Mouse (Mus musculus) CH12.LX (cell line): ENCODE measurements around the gene Csnk1g2.

Experiments
- CTCF ChIP-seq, 2 experiments: IDR thresholded peaks in 1 of 2; conservative IDR thresholded peaks in 1 of 2; 2 replicates each; pipeline ENCODE4 v1.5.1; 2011 to 2012; ENCODE audit warnings: low read depth in 2 of 2, low read length in 2 of 2, improper control_type of control experiment in 1 of 2, inconsistent platforms in 1 of 2, mild to moderate bottlenecking in 1 of 2, moderate library complexity in 1 of 2
- EP300 ChIP-seq: IDR thresholded peaks from 2 replicates; pipeline ENCODE4 v1.6.1; 2011; ENCODE audit warnings: low read length, improper control_type of control experiment
- HCFC1 ChIP-seq: IDR thresholded peaks from 2 replicates; pipeline ENCODE4 v1.6.1; 2012; ENCODE audit warnings: low read depth, mild to moderate bottlenecking, inconsistent platforms, low read length, improper control_type of control experiment
- MAX ChIP-seq: IDR thresholded peaks from 2 replicates; pipeline ENCODE4 v1.6.1; 2011; ENCODE audit warnings: low read length, improper control_type of control experiment
- POLR2A ChIP-seq: IDR thresholded peaks from 2 replicates; pipeline ENCODE4 v1.6.1; 2011; ENCODE audit warnings: low read depth, mild to moderate bottlenecking, improper control_type of control experiment, low read length
- POLR2AphosphoS2 ChIP-seq: IDR thresholded peaks from 2 replicates; pipeline ENCODE4 v1.6.1; 2011; ENCODE audit warnings: low read depth, low read length, improper control_type of control experiment
- SIN3A ChIP-seq: IDR thresholded peaks from 2 replicates; pipeline ENCODE4 v1.6.1; 2012; ENCODE audit warnings: low read length, improper control_type of control experiment, inconsistent platforms
- SMC3 ChIP-seq: IDR thresholded peaks from 2 replicates; pipeline ENCODE4 v1.6.1; 2011; ENCODE audit warnings: low read depth, low read length, improper control_type of control experiment
- UBTF ChIP-seq: IDR thresholded peaks from 2 replicates; pipeline ENCODE4 v1.6.1; 2012; ENCODE audit warnings: low read depth, mild to moderate bottlenecking, inconsistent platforms, low read length, improper control_type of control experiment, moderate library complexity
- ZMIZ1 ChIP-seq: IDR thresholded peaks from 2 replicates; pipeline ENCODE4 v1.6.1; 2012; ENCODE audit warnings: low read depth, mild to moderate bottlenecking, inconsistent platforms, low read length, improper control_type of control experiment

- no peak for TF ChIP-seq CTCF (conservative IDR thresholded peaks at IDR 0.05 in 1 of 2, IDR thresholded peaks at IDR 0.05 in 1 of 2; ENCODE audit: low read depth in 2 of 2, low read length in 2 of 2)
- no peak for TF ChIP-seq POLR2A
- TF ChIP-seq POLR2AphosphoS2 = no peak
- TF ChIP-seq UBTF = no peak
- no peak for TF ChIP-seq EP300
- no peak for TF ChIP-seq ZMIZ1
- no peak for TF ChIP-seq SMC3
- TF ChIP-seq HCFC1 = no peak
- no peak for TF ChIP-seq MAX
- no peak for TF ChIP-seq SIN3A
Observed at GRCm38 (mm10) chr10:80656863-80657623, 34.4 kb downstream of the Csnk1g2 start, which contains the start of gene Btbd2.
